Mouse (Mus musculus) T-cell, adult 66 days (primary cell): ENCODE measurements around the gene Dgka. TPM values are rescaled to one million over a fixed set of nuclear protein-coding genes. Genes with fewer than 3 reads are reported as not detected.

Experiments
- total RNA-seq, 2 experiments: library from RNA; stranded (reverse); gene quantifications; 3 replicates in 1 of 2; 4 replicates in 1 of 2; pipeline ENCODE4 v1.2.4; 2023

The Dgka gene
- total RNA-seq = 100 to 1,000 TPM; 809 to 875 TPM

DNA sequence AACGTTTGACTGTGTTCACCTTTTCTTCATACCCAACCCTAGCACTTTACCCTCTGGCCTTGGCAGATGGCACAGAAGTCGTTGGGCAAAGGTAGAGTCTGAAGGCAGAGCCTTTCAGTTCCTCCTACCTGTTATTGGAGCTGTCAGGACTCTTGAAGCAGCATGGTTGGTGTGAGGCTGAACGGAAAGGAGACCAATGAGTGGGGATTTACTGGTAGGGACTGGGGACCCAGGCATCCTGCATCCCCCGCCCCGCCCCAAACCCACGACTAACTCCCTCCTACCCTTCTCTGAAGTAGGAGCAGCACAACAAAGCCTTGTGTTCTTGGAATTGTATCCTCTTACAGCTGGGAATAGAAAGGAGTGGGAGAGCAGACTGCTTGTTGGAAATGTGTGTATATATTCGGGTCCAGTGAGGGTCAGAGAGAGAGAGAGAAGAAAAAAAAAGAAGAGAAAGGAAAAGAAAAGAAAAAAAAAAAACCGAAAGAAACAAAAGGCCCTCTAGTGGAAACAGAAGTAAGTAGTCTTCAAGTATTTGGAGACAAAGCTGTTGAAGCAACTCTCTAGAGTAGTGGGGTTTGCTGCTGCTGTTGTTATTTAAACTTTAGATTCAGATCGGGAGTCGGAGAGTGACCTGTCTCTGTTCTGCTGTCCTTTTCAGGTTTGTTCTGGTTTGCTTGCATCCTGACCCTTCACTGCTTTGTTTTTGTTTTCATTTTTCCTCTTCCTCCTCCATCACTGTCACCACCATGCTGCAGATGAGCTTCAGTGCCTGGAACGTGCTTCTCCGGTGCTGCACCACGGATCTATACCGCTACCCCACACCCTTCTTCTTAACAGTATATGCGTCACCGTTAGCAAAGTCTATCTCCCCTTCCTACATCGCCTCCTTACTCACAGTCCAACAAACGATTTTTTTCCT is at the start of gene Dgka:
TSS of gene Dgka (minus strand) at position 176 of the 922 bp plus-strand sequence.

DNA sequence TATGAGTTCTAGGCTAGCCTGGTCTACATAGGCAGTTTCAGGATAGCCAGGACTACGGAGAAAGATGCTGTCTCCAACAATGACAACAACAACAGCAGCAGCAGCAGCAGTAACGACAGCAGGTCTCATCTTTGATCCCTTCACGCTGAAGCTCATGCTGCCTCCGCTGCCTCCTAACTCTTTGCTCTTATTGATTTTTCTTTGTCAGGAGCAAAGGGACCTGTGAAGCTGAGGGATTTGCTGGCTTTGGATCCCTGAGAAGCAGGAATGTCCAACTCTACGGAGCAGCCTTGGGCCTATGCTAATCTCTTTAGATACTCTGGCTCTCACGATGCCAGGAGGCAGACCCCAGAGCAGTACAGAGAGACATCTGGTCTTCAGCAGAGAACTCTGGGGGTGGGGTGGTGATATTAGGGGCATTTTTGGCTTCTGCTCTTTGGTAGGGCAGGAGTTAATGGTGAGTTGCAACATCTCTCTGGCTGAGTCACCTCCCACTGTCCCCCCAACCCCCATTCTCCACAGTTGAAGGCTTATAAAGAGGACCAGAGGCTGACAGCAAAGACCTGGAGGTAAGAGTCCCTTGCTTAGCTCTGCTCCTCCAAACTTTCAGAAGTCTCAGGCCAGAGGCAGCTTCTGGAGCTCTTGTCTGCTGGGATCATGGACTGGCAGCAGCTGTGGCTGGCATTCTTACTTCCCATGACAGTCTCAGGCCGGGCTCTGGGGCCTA is 45.9 kb upstream of the Dgka start, which contains the start of gene Mmp19:
TSS of gene Mmp19 (plus strand) at position 513 of the 727 bp plus-strand sequence.

DNA sequence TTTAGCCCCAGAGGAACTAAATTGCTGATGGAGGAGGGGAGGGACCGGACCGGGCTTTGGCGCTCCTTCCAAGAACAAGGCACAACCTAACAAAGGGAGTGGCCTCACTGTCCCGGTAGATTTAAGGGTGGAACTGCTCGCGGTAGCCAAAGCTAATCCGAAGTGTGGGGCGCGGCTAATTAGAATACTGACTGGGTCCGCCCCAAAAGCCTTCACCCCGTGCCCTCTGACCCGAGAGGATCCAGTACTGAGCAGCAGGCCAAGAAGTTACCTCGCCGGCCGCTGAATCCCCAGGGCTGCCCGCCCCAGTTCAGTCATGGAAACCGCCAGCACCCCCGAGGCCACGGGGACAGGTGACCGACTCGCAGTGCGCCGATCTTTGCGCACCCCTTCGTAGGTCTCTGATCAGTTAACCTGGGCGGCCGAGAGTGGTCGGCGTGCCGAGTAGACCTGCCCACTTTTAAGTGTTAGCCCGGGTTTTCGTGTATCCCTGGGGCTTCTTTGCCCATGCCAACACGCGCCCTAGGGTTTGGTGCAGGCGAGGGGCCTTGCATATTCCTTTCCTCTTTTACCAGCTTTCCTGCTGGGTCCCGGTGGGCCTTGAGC is 3.1 kb upstream of the Dgka start, which contains the start of gene Pym1:
TSS of gene Pym1 (plus strand) at position 244 of the 606 bp plus-strand sequence.

DNA sequence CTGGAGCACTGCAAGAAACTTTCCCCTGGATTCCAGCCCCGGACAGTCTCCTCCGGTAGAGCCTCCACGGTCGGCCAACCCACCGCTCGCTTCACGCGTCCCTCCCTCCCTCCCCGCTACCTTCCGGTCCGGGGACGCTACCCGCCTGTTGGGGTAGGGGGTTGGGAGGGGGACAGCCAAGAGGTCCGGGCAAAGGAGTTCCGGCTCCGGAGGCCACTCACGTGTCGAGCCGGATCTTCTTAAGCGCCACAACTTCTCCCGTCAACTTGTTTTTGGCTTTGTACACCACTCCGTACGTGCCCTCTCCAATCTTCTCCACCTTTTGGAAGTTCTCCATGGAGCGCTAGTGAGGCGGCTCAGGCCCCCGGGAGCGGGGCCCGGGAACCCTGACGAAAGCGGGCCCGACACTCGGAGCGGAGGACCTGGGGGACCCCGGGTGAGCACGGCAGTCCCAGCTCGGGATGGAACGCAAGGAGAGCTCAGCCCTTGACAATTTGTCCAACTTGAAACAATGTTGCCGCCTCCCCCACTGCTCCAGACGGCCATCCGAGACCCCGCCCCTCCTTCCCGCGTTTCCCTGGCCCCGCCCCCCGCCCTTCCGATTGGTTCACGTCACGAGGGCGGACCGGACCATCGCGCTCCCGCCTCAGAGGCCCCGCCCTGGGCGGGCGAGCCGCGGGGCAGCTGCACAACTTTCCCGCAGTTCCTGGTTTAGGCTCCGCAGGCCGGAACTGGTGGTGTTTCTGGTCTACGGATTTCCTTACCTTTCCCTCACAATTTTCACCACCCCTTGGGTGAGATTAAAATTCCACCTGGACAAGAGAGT is 40.0 kb downstream of the Dgka start, which contains the start of gene Cdk2:
TSS of gene Cdk2 (minus strand) at position 541 of the 826 bp plus-strand sequence.

DNA sequence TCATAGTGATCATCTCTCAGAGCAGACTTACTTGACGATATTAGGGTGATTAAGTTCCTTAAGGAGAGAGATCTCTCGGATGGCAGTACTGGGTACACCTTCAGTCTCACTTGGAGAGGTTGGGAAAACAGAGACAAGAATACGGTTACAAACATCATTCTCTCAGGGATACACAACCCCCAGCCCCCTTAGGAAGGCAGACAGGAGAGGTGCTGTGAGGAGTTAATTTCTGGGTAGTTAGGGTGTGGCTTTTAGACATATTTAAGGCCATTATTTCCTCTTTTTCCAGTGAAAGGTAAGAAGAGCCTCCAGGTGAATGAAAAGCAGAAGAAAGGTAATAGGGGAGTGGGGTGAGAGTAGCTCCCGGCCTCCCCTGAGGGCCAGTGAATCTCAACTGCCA is 40.8 kb downstream of the Dgka start, which contains the start of gene Pmel:
TSS of gene Pmel (plus strand) at position 301 of the 400 bp plus-strand sequence.

DNA sequence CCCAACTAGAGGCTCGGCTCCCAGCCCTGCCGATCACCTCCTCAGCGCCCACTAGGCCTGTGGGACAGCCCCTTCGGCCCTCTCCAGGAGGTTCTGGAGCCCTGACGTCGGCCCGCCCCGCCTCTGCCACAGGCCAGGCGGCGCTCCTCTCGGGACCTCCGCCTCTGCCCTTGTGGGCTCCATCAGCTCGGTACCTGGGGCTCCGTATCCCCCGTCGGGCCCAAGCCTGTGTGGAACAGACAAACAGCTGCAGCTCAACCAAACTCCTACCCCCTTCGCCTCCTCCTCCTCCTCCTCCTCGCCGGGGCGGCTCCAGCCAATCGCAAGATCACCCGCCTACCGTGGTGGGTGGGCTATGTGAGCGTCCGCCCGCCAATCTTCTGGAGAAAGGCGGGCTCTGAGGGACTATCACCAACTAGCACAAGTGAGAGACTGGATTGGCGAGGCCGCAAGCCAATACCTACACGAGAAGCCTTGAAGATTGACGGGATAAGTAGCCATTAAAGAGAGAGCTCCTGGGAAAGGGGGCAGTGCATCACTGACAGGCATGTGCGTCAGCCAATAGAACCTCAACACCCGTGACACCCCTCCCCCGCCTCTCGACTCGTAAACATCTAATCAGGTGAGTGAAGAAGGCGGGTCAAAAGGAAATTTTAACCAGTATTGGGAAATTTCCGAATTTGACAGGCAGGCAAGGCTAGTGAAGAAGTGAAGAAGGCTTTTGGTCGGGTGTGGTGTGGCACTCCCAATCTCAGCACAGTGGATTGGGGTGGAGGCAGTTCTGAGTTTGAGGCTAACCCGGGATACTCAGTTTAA is 48.5 kb downstream of the Dgka start, which contains the start of gene Rab5b:
TSS of gene Rab5b (minus strand) at position 273 of the 816 bp plus-strand sequence.

DNA sequence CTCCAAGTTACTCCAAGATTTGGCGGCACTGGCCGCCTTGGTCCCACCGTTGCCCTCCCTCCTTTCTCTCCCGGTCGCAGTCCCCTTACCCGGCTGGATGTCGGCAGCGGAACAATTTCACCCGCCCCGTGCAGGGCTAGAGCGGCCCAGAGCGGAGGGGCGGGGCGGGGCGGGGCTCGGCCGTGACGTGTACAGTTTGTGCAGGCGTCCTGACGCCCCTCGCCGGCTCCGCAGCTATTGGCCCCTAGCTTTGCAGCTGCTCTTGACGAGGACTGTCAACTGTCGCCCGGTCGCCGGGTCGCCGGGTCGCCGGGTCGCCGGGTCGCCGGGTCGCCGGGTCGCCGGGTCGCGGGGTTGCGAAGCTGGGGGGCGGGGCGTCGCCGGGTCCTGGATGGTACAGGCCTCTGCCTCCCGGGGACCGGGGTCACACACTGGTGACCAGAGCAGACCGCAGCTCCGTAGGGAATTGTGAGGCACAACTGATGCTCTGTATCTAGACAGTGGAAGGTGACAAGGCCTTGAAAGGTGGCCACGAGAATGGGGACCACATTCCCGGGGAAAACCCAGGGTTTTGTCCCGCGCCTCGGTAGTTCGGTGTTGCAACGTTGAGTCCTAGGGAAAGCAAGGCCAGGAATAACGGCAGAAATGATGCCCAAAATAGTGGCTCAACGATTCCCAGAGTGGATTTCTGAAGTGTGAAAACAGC is 70.7 kb downstream of the Dgka start, which contains the start of gene Suox:
TSS of gene Suox (minus strand) at position 311 of the 706 bp plus-strand sequence.

Other genes with a start within 250 kb of the Dgka start
- under 1 TPM in 1 of 2 experiments, not detected in 1; 0.55 TPM for gene Myl6b, start 246.2 kb downstream of the Dgka start, total RNA-seq
- gene Esyt1, start 219.0 kb downstream of the Dgka start, total RNA-seq = 100 to 1,000 TPM; 294 to 296 TPM
- gene Zc3h10, start 197.1 kb downstream of the Dgka start, total RNA-seq = 10 to 100 TPM; 30.2 to 32.5 TPM
- 1,000 to 10,000 TPM; 4,550 to 4,559 TPM for gene Rpl41, start 195.6 kb downstream of the Dgka start, total RNA-seq
- 10 to 100 TPM; 77.4 to 82.8 TPM for gene Pa2g4, start 178.9 kb downstream of the Dgka start, total RNA-seq
- 1 to 10 TPM in 1 of 2 experiments, under 1 TPM in 1; 0.89 to 1.2 TPM for gene Erbb3, start 155.2 kb downstream of the Dgka start, total RNA-seq
- gene Rps26, start 118.1 kb downstream of the Dgka start, total RNA-seq = 1,000 to 10,000 TPM; 1,408 to 1,573 TPM
- 10 to 100 TPM in 1 of 2 experiments, 1 to 10 TPM in 1; 9.4 to 11.5 TPM for gene Ikzf4, start 98.9 kb downstream of the Dgka start, total RNA-seq
- 10 to 100 TPM; 10.5 to 14.2 TPM for gene Suox, start 70.8 kb downstream of the Dgka start, total RNA-seq
- 10 to 100 TPM; 40.9 to 46.5 TPM for gene Rab5b, start 48.6 kb downstream of the Dgka start, total RNA-seq
- under 1 TPM in 1 of 2 experiments, not detected in 1; 0.58 TPM for gene Pmel, start 40.7 kb downstream of the Dgka start, total RNA-seq
- gene Cdk2, start 39.8 kb downstream of the Dgka start, total RNA-seq = 10 to 100 TPM; 31.2 to 34.3 TPM
- 10 to 100 TPM; 71.3 to 84.9 TPM for gene Pym1, start 3.0 kb upstream of the Dgka start, total RNA-seq
- under 1 TPM in 1 of 2 experiments, not detected in 1; 0.98 TPM for gene Mmp19, start 46.1 kb upstream of the Dgka start, total RNA-seq
- 10 to 100 TPM; 66.0 to 66.8 TPM for gene Dnajc14, start 59.2 kb upstream of the Dgka start, total RNA-seq
- 1 to 10 TPM; 7.9 to 9.1 TPM for gene Tmem198b, start 59.5 kb upstream of the Dgka start, total RNA-seq
- 10 to 100 TPM; 53.9 to 57.4 TPM for gene Sarnp, start 72.5 kb upstream of the Dgka start, total RNA-seq
- gene Ormdl2, start 76.8 kb upstream of the Dgka start, total RNA-seq = 10 to 100 TPM; 15.6 to 25.4 TPM
- 10 to 100 TPM; 10.6 to 12.7 TPM for gene Gdf11, start 146.9 kb upstream of the Dgka start, total RNA-seq
- gene Cd63, start 156.1 kb upstream of the Dgka start, total RNA-seq = 1 to 10 TPM; 1.7 to 2.0 TPM
- 1 to 10 TPM; 5.9 to 8.7 TPM for gene Rdh5, start 178.0 kb upstream of the Dgka start, total RNA-seq
- gene Bloc1s1, start 179.2 kb upstream of the Dgka start, total RNA-seq = 10 to 100 TPM; 76.0 to 97.4 TPM
- gene Itga7, start 189.0 kb upstream of the Dgka start, total RNA-seq = 1 to 10 TPM; 5.7 to 6.4 TPM
- gene Mettl7b, start 216.1 kb upstream of the Dgka start, total RNA-seq = not detected
- 1 to 10 TPM; 1.5 to 2.4 TPM for gene Olfr9, start 244.6 kb upstream of the Dgka start, total RNA-seq